ENCODE assay signal across 21 mouse cellular contexts in the genomic region with DNA sequence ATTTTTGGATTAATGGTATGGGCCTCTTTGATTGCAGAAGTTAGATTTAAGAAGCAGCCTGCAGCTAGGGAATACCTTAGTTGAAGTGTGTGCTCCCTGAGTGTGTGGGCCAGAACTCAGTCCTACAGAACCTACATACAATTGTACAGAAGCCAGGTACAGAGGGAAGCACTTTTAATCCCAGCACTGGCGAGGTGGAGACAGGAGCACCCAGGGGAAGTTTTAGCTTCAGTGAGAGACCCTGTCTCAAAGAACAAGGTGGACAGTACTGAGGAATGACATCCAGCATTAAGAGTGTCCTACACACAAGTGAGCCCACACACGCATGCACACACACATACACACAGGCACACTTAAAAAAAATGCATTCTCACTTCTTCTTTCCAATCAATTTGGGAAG. TPM values are rescaled to one million over a fixed set of nuclear protein-coding genes. Genes with fewer than 3 reads are reported as not detected.
A peak's percentile ranks its signal among the peaks of the same experiment; 100 is the strongest.
DNase-seq lines count a peak whose midpoint lies in the region; ATAC-seq and TF ChIP-seq lines count a peak whose summit lies in the region.
"Had no signal": no experiment of that assay in that cellular context is flagged by ENCODE, and none has a peak within 500 bp of the region (broad histone marks: within the 10 kb centered on the region; RNA-seq: fewer than 3 reads in every experiment).

No protein-coding gene starts in this region.

- 0 out of 2 replicates have a peak overlapping the region, but pooled peaks have one; percentile 61 for H3K4me2 ChIP-seq in intestine, postnatal 0 days (replicated peaks; ENCODE audit: low read depth)
- H3K4me2 ChIP-seq in intestine, embryonic 15.5 days (replicated peaks), result no peak overlapping the region
- 0 out of 2 replicates have a peak overlapping the region, but pooled peaks have one; percentile 67 for H3K4me2 ChIP-seq in liver, postnatal 0 days (ENCODE audit: low read depth, low read length)
- no peak overlapping the region for H3K4me2 ChIP-seq in liver, embryonic 12.5 days
- no peak overlapping the region for H3K4me2 ChIP-seq in embryonic facial prominence, embryonic 13.5 days
- no peak overlapping the region for H3K4me2 ChIP-seq in limb, embryonic 15.5 days
- no peak overlapping the region for H3K4me2 ChIP-seq in hindbrain, embryonic 12.5 days (replicated peaks)
- H3K4me2 ChIP-seq: forebrain, embryonic 13.5 days had no signal

- H3K9me3 ChIP-seq in intestine, postnatal 0 days (ENCODE audit: control insufficient read depth), result no peaks in the 10 kb centered on the region
- no peaks in the 10 kb centered on the region for H3K9me3 ChIP-seq in intestine, embryonic 15.5 days
- H3K9me3 ChIP-seq in liver, postnatal 0 days (ENCODE audit: low read length), result no peaks in the 10 kb centered on the region
- H3K9me3 ChIP-seq in liver, embryonic 12.5 days (replicated peaks), result no peaks in the 10 kb centered on the region
- H3K9me3 ChIP-seq in embryonic facial prominence, embryonic 13.5 days, result no peaks in the 10 kb centered on the region
- H3K9me3 ChIP-seq in limb, embryonic 15.5 days, result no peaks in the 10 kb centered on the region
- H3K9me3 ChIP-seq in hindbrain, embryonic 12.5 days (replicated peaks), result no peaks in the 10 kb centered on the region
- H3K9me3 ChIP-seq: heart, embryonic 10.5 days; hindbrain, embryonic 10.5 days had no signal

- DNase-seq in liver, postnatal 0 days, result no peak
- no peak for DNase-seq in adrenal gland, postnatal 36 days
- DNase-seq: adrenal gland, postnatal 25 days; cerebellum, adult 11-12 months; cerebellum, postnatal 14 days; gastrocnemius, postnatal 36 days; left cerebral cortex, postnatal 4 days; lung, adult 18-20 months; right cerebral cortex, postnatal 14 days; spleen, adult 18-20 months had no signal

- H3K27me3 ChIP-seq in intestine, postnatal 0 days (replicated peaks; ENCODE audit: control insufficient read depth, insufficient read depth, low read length), result no peaks in the 10 kb centered on the region
- no peaks in the 10 kb centered on the region for H3K27me3 ChIP-seq in intestine, embryonic 15.5 days (replicated peaks)
- H3K27me3 ChIP-seq in liver, postnatal 0 days (ENCODE audit: insufficient read depth, low read length), result no peaks in the 10 kb centered on the region
- H3K27me3 ChIP-seq in liver, embryonic 12.5 days (replicated peaks), result 0 out of 2 replicates have a peak, but pooled peaks cover 5% of the 10 kb centered on the region
- no peaks in the 10 kb centered on the region for H3K27me3 ChIP-seq in embryonic facial prominence, embryonic 13.5 days
- no peaks in the 10 kb centered on the region for H3K27me3 ChIP-seq in limb, embryonic 15.5 days
- H3K27me3 ChIP-seq in hindbrain, embryonic 12.5 days, result no peaks in the 10 kb centered on the region
- H3K27me3 ChIP-seq: forebrain, embryonic 13.5 days had no signal

- 94% methylated on average over 2 of the region's 2 CpGs for WGBS in intestine, postnatal 0 days
- 87% methylated on average over 2 of the region's 2 CpGs for WGBS in intestine, embryonic 15.5 days
- WGBS in liver, postnatal 0 days (ENCODE audit: insufficient replicate concordance), result 82% methylated on average over 2 of the region's 2 CpGs
- WGBS in liver, embryonic 12.5 days (ENCODE audit: insufficient replicate concordance), result 83% methylated on average over 2 of the region's 2 CpGs
- 77% methylated on average over 2 of the region's 2 CpGs for WGBS in embryonic facial prominence, embryonic 13.5 days
- 83% methylated on average over 2 of the region's 2 CpGs for WGBS in limb, embryonic 15.5 days
- 95% methylated on average over 2 of the region's 2 CpGs for WGBS in hindbrain, embryonic 12.5 days

- no peak overlapping the region for H3K27ac ChIP-seq in intestine, postnatal 0 days (ENCODE audit: low read depth, low read length)
- H3K27ac ChIP-seq in intestine, embryonic 15.5 days, result no peak overlapping the region
- no peak overlapping the region for H3K27ac ChIP-seq in liver, postnatal 0 days (ENCODE audit: low read depth)
- no peak overlapping the region for H3K27ac ChIP-seq in liver, embryonic 12.5 days
- peak overlapping the region; percentile 85 for H3K27ac ChIP-seq in embryonic facial prominence, embryonic 13.5 days
- H3K27ac ChIP-seq in limb, embryonic 15.5 days, result peak overlapping the region; percentile 73
- H3K27ac ChIP-seq in hindbrain, embryonic 12.5 days, result no peak overlapping the region
- H3K27ac ChIP-seq: forebrain, embryonic 13.5 days; hindbrain, embryonic 10.5 days had no signal

- TF ChIP-seq EP300 in liver, postnatal 0 days (IDR thresholded peaks at IDR 0.05; ENCODE audit: low read depth), result no peak

- peaks cover 4% of the 10 kb centered on the region; the same call in 1 of the 2 replicates for H3K4me1 ChIP-seq in intestine, postnatal 0 days (replicated peaks; ENCODE audit: control insufficient read depth, insufficient read depth, low read length)
- peaks cover 13% of the 10 kb centered on the region for H3K4me1 ChIP-seq in intestine, embryonic 15.5 days (replicated peaks)
- peaks cover 8% of the 10 kb centered on the region for H3K4me1 ChIP-seq in liver, postnatal 0 days (ENCODE audit: insufficient read depth)
- peaks cover 3% of the 10 kb centered on the region; the same call in 1 of the 2 replicates for H3K4me1 ChIP-seq in liver, embryonic 12.5 days
- peaks cover 30% of the 10 kb centered on the region for H3K4me1 ChIP-seq in embryonic facial prominence, embryonic 13.5 days
- peaks cover 30% of the 10 kb centered on the region for H3K4me1 ChIP-seq in limb, embryonic 15.5 days
- peaks cover 8% of the 10 kb centered on the region; the same call in 1 of the 2 replicates for H3K4me1 ChIP-seq in hindbrain, embryonic 12.5 days

- H3K9ac ChIP-seq in intestine, postnatal 0 days (ENCODE audit: low read depth, low read length), result no peak overlapping the region
- H3K9ac ChIP-seq in intestine, embryonic 15.5 days, result no peak overlapping the region
- H3K9ac ChIP-seq in liver, postnatal 0 days (replicated peaks), result no peak overlapping the region
- H3K9ac ChIP-seq in liver, embryonic 12.5 days, result no peak overlapping the region
- no peak overlapping the region for H3K9ac ChIP-seq in embryonic facial prominence, embryonic 13.5 days
- H3K9ac ChIP-seq in limb, embryonic 15.5 days, result no peak overlapping the region
- H3K9ac ChIP-seq in hindbrain, embryonic 12.5 days, result no peak overlapping the region
- H3K9ac ChIP-seq: forebrain, embryonic 13.5 days had no signal

- H3K4me3 ChIP-seq in intestine, postnatal 0 days (ENCODE audit: low read depth, low read length), result no peak overlapping the region
- H3K4me3 ChIP-seq in intestine, embryonic 15.5 days (replicated peaks), result no peak overlapping the region
- H3K4me3 ChIP-seq in liver, postnatal 0 days (ENCODE audit: low read depth, low read length), result no peak overlapping the region
- H3K4me3 ChIP-seq in liver, embryonic 12.5 days, result no peak overlapping the region
- no peak overlapping the region for H3K4me3 ChIP-seq in embryonic facial prominence, embryonic 13.5 days
- H3K4me3 ChIP-seq in limb, embryonic 15.5 days, result no peak overlapping the region
- H3K4me3 ChIP-seq in hindbrain, embryonic 12.5 days, result no peak overlapping the region
- H3K4me3 ChIP-seq: erythroblast, embryonic 14.5 days; forebrain, embryonic 13.5 days had no signal

- no peak for ATAC-seq in intestine, postnatal 0 days
- ATAC-seq in intestine, embryonic 15.5 days, result no peak
- no peak for ATAC-seq in liver, postnatal 0 days
- no peak for ATAC-seq in liver, embryonic 12.5 days
- no peak for ATAC-seq in embryonic facial prominence, embryonic 13.5 days (ENCODE audit: insufficient number of reproducible peaks, insufficient read depth, low FRiP score, low TSS enrichment, low read depth)
- no peak for ATAC-seq in limb, embryonic 15.5 days (ENCODE audit: insufficient number of reproducible peaks, low FRiP score, low TSS enrichment, low read depth)
- ATAC-seq in hindbrain, embryonic 12.5 days (ENCODE audit: low FRiP score), result no peak
- ATAC-seq: forebrain, embryonic 13.5 days; midbrain, embryonic 16.5 days had no signal

- TF ChIP-seq CTCF in intestine, postnatal 0 days (IDR thresholded peaks at IDR 0.05; ENCODE audit: low read depth), result no peak
- TF ChIP-seq CTCF in liver, postnatal 0 days (IDR thresholded peaks at IDR 0.05; ENCODE audit: low read depth), result no peak

- H3K36me3 ChIP-seq in intestine, postnatal 0 days (ENCODE audit: control insufficient read depth, insufficient read depth), result no peaks in the 10 kb centered on the region
- H3K36me3 ChIP-seq in intestine, embryonic 15.5 days, result no peaks in the 10 kb centered on the region
- H3K36me3 ChIP-seq in liver, postnatal 0 days (replicated peaks; ENCODE audit: insufficient read depth, low read length), result no peaks in the 10 kb centered on the region
- H3K36me3 ChIP-seq in liver, embryonic 12.5 days, result no peaks in the 10 kb centered on the region
- H3K36me3 ChIP-seq in embryonic facial prominence, embryonic 13.5 days, result no peaks in the 10 kb centered on the region
- H3K36me3 ChIP-seq in limb, embryonic 15.5 days, result no peaks in the 10 kb centered on the region
- no peaks in the 10 kb centered on the region for H3K36me3 ChIP-seq in hindbrain, embryonic 12.5 days
- H3K36me3 ChIP-seq: heart, embryonic 10.5 days; hindbrain, embryonic 10.5 days had no signal

RNA-seq across cellular contexts. Expression of gene Tacc2, which starts 0.8 kb away (rescaled TPM):
- polyA plus RNA-seq in intestine, postnatal 0 days (2015; fragmentation: Nextera tagmentation; extraction: Ambion mirVana), result 27.7 TPM in 2 replicates
- polyA plus RNA-seq in intestine, embryonic 15.5 days (2015; fragmentation: Nextera tagmentation; extraction: Ambion mirVana), result 27.2 and 27.8 TPM in 2 replicates
- 3.5 and 3.8 TPM in 2 replicates for polyA plus RNA-seq in liver, postnatal 0 days (2015; fragmentation: Nextera tagmentation; extraction: Ambion mirVana)
- 6.2 and 7.2 TPM in 2 replicates for polyA plus RNA-seq in liver, embryonic 12.5 days (2016; fragmentation: Nextera tagmentation; extraction: Ambion mirVana)
- polyA plus RNA-seq in embryonic facial prominence, embryonic 13.5 days (2015; fragmentation: Nextera tagmentation; extraction: Ambion mirVana), result 42.0 and 43.8 TPM in 2 replicates
- polyA plus RNA-seq in limb, embryonic 15.5 days (2015; fragmentation: Nextera tagmentation; extraction: Ambion mirVana), result 29.2 and 31.3 TPM in 2 replicates
- 69.4 and 75.5 TPM in 2 replicates for polyA plus RNA-seq in hindbrain, embryonic 12.5 days (2016; fragmentation: Nextera tagmentation; extraction: Ambion mirVana)
- 10 to 100 TPM; 26.6 to 35.5 TPM for total RNA-seq in adrenal gland, postnatal 36 days (2021)

RNA-seq across cellular contexts. Expression of gene Nsmce4a, which starts 5.1 kb away (rescaled TPM):
- polyA plus RNA-seq in intestine, postnatal 0 days (2015; fragmentation: Nextera tagmentation; extraction: Ambion mirVana), result 100 and 101 TPM in 2 replicates
- 138 and 146 TPM in 2 replicates for polyA plus RNA-seq in intestine, embryonic 15.5 days (2015; fragmentation: Nextera tagmentation; extraction: Ambion mirVana)
- polyA plus RNA-seq in liver, postnatal 0 days (2015; fragmentation: Nextera tagmentation; extraction: Ambion mirVana), result 67.8 and 72.6 TPM in 2 replicates
- 139 and 141 TPM in 2 replicates for polyA plus RNA-seq in liver, embryonic 12.5 days (2016; fragmentation: Nextera tagmentation; extraction: Ambion mirVana)
- polyA plus RNA-seq in embryonic facial prominence, embryonic 13.5 days (2015; fragmentation: Nextera tagmentation; extraction: Ambion mirVana), result 161 and 171 TPM in 2 replicates
- 111 and 125 TPM in 2 replicates for polyA plus RNA-seq in limb, embryonic 15.5 days (2015; fragmentation: Nextera tagmentation; extraction: Ambion mirVana)
- polyA plus RNA-seq in hindbrain, embryonic 12.5 days (2016; fragmentation: Nextera tagmentation; extraction: Ambion mirVana), result 132 and 145 TPM in 2 replicates
- 10 to 100 TPM; 52.0 to 92.5 TPM for total RNA-seq in adrenal gland, postnatal 36 days (2021)

RNA-seq across cellular contexts. Expression of gene Ate1, which starts 57.9 kb away (rescaled TPM):
- polyA plus RNA-seq in intestine, postnatal 0 days (2015; fragmentation: Nextera tagmentation; extraction: Ambion mirVana), result 59.4 and 60.8 TPM in 2 replicates
- polyA plus RNA-seq in intestine, embryonic 15.5 days (2015; fragmentation: Nextera tagmentation; extraction: Ambion mirVana), result 53.9 and 57.5 TPM in 2 replicates
- polyA plus RNA-seq in liver, postnatal 0 days (2015; fragmentation: Nextera tagmentation; extraction: Ambion mirVana), result 21.2 and 25.1 TPM in 2 replicates
- 33.0 and 33.3 TPM in 2 replicates for polyA plus RNA-seq in liver, embryonic 12.5 days (2016; fragmentation: Nextera tagmentation; extraction: Ambion mirVana)
- polyA plus RNA-seq in embryonic facial prominence, embryonic 13.5 days (2015; fragmentation: Nextera tagmentation; extraction: Ambion mirVana), result 56.3 and 72.3 TPM in 2 replicates
- 50.8 and 55.7 TPM in 2 replicates for polyA plus RNA-seq in limb, embryonic 15.5 days (2015; fragmentation: Nextera tagmentation; extraction: Ambion mirVana)
- polyA plus RNA-seq in hindbrain, embryonic 12.5 days (2016; fragmentation: Nextera tagmentation; extraction: Ambion mirVana), result 59.5 and 71.2 TPM in 2 replicates
- 10 to 100 TPM; 43.5 to 45.0 TPM for total RNA-seq in adrenal gland, postnatal 36 days (2021)

Comparison
In these comparisons a context has a peak if more than half of its experiments do, and no peak if none do; other contexts are left out.
1. H3K4me2 ChIP-seq: peak in intestine, postnatal 0 days (single experiment) and liver, postnatal 0 days (single experiment); none in intestine, embryonic 15.5 days (single experiment), liver, embryonic 12.5 days (single experiment), embryonic facial prominence, embryonic 13.5 days (single experiment), limb, embryonic 15.5 days (single experiment) and hindbrain, embryonic 12.5 days (single experiment).
2. H3K27ac ChIP-seq: peak in embryonic facial prominence, embryonic 13.5 days (single experiment) and limb, embryonic 15.5 days (single experiment); none in intestine, postnatal 0 days (single experiment), intestine, embryonic 15.5 days (single experiment), liver, postnatal 0 days (single experiment), liver, embryonic 12.5 days (single experiment) and hindbrain, embryonic 12.5 days (single experiment).